In the genomic region with DNA sequence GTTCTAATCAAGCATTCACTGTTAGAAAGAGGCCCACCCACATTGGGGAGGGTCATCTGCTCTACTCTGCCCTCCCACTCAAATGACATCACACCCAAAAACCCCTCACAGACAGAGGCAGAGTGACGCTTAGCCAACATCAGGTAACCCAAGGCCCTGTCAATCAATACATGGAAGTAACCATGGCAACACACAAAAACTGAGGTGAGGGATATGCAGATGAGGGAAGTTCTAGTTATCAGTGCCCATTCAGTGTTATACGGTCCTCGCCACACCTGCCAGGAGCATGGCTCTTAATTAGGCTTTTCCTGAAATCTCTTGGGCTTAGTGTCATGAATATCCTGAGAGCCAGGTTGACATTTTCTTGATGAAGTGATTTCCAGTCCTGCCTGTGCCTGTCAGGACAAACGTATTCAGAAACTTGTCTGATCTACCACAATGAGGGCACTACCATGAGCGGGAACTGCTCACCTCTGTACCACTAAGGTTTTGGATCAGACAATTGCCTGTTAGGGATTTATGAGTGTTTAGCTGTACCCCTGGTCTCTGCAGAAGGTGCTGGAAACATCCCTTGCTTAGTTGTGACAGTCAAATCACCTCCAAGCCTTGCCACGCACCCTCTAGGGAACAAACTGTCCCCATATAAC, we compare ENCODE assay signal across 17 mouse cellular contexts.
"Had no signal": no experiment of that assay in that cellular context is flagged by ENCODE, and none has a peak within 500 bp of the region (broad histone marks: within the 10 kb centered on the region; RNA-seq: fewer than 3 reads in every experiment).

No protein-coding gene starts in this region.

- H3K4me3 ChIP-seq: intestine, embryonic 15.5 days; kidney, embryonic 15.5 days; megakaryocyte, embryonic 14.5 days; midbrain, embryonic 12.5 days had no signal

- H3K4me1 ChIP-seq: intestine, embryonic 15.5 days; kidney, embryonic 15.5 days; megakaryocyte, embryonic 14.5 days had no signal

- H3K9ac ChIP-seq: intestine, embryonic 15.5 days; kidney, embryonic 15.5 days; liver, embryonic 14.5 days; liver, postnatal 0 days; lung, embryonic 14.5 days; midbrain, embryonic 12.5 days had no signal

- H3K4me2 ChIP-seq: intestine, embryonic 15.5 days; kidney, embryonic 15.5 days; lung, embryonic 14.5 days; midbrain, embryonic 12.5 days had no signal

- H3K9me3 ChIP-seq: intestine, embryonic 15.5 days; kidney, embryonic 15.5 days; midbrain, embryonic 12.5 days had no signal

- DNase-seq: kidney, adult 11 months; kidney, adult 8-10 months; kidney, postnatal 10 days; kidney, postnatal 4 days; left cerebral cortex, postnatal 4 days; liver, postnatal 0 days; lung, embryonic 14.5 days; lung, postnatal 36 days; thymus, adult 2 months; thymus, postnatal 25 days had no signal

- H3K27me3 ChIP-seq: intestine, embryonic 15.5 days; kidney, embryonic 15.5 days; megakaryocyte, embryonic 14.5 days; midbrain, embryonic 12.5 days had no signal

- ATAC-seq: intestine, embryonic 15.5 days; liver, postnatal 0 days; lung, postnatal 0 days had no signal

- H3K36me3 ChIP-seq: intestine, embryonic 15.5 days; kidney, embryonic 15.5 days; midbrain, embryonic 12.5 days had no signal

- H3K27ac ChIP-seq: intestine, embryonic 15.5 days; kidney, embryonic 15.5 days; liver, embryonic 14.5 days; midbrain, embryonic 12.5 days; stomach, postnatal 0 days had no signal
